ENCODE assay signal across 24 mouse cellular contexts in the genomic region with DNA sequence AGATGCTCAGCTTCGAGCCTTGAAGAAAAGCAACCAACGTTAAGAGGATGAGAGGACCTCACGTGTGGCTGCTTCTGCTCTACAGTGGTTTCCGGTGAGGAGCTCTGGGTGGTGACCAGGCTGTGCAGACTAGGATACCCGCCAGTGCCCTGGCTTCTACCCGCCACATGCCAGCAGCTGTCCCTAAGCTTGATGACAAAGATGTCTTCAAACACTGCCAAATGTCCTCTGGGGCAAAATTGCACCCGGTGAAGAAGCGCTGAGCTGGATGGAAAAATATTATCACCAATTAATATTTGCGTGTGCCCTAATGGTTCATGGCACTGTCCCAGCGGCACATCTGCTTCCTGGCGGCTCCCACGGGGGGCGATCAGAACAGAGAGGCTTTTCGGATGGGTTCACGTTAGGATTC.
DNase-seq lines count a peak whose midpoint lies in the region; ATAC-seq and TF ChIP-seq lines count a peak whose summit lies in the region.
"Had no signal": no experiment of that assay in that cellular context is flagged by ENCODE, and none has a peak within 500 bp of the region (broad histone marks: within the 10 kb centered on the region; RNA-seq: fewer than 3 reads in every experiment).

No protein-coding gene starts in this region.

- H3K4me2 ChIP-seq in intestine, embryonic 14.5 days (ENCODE audit: low read length) = no peak overlapping the region
- H3K4me2 ChIP-seq in intestine, embryonic 16.5 days (ENCODE audit: low read depth, low read length) = no peak overlapping the region
- peak overlapping the region; percentile 81 for H3K4me2 ChIP-seq in myocyte (ENCODE audit: low read depth)
- H3K4me2 ChIP-seq: embryonic facial prominence, embryonic 15.5 days; hindbrain, embryonic 15.5 days; liver, embryonic 12.5 days; lung, embryonic 14.5 days; midbrain, embryonic 12.5 days had no signal

- H3K9me3 ChIP-seq in intestine, embryonic 14.5 days (ENCODE audit: control insufficient read depth, low read length) = peaks cover 4% of the 10 kb centered on the region; the same call in 1 of the 2 replicates
- H3K9me3 ChIP-seq in intestine, embryonic 16.5 days (ENCODE audit: control insufficient read depth, low read length) = peaks cover 5% of the 10 kb centered on the region

- 81% methylated on average over 15 of the region's 15 CpGs for WGBS in intestine, embryonic 14.5 days
- WGBS in intestine, embryonic 16.5 days = 85% methylated on average over 15 of the region's 15 CpGs

- ATAC-seq in intestine, embryonic 14.5 days (replicated peaks; ENCODE audit: low FRiP score, low TSS enrichment, low read depth) = no peak
- no peak for ATAC-seq in intestine, embryonic 16.5 days
- ATAC-seq: forebrain, postnatal 0 days; liver, embryonic 12.5 days had no signal

- H3K36me3 ChIP-seq in intestine, embryonic 14.5 days (ENCODE audit: control insufficient read depth, insufficient read depth, low read length) = no peaks in the 10 kb centered on the region
- no peaks in the 10 kb centered on the region for H3K36me3 ChIP-seq in intestine, embryonic 16.5 days (ENCODE audit: control insufficient read depth, insufficient read depth, low read length)
- no peaks in the 10 kb centered on the region for H3K36me3 ChIP-seq in myocyte (ENCODE audit: control insufficient read depth, insufficient read depth)
- H3K36me3 ChIP-seq: embryonic facial prominence, embryonic 15.5 days; heart, embryonic 12.5 days; hindbrain, embryonic 15.5 days; liver, embryonic 12.5 days; midbrain, embryonic 12.5 days; neural tube, embryonic 15.5 days had no signal

- H3K9ac ChIP-seq in intestine, embryonic 14.5 days (ENCODE audit: low read length) = no peak overlapping the region
- H3K9ac ChIP-seq in intestine, embryonic 16.5 days (ENCODE audit: low read depth, low read length) = no peak overlapping the region
- H3K9ac ChIP-seq: embryonic facial prominence, embryonic 15.5 days; forebrain, postnatal 0 days; heart, embryonic 12.5 days; hindbrain, embryonic 15.5 days; liver, embryonic 12.5 days; lung, embryonic 14.5 days; midbrain, embryonic 12.5 days; neural tube, embryonic 15.5 days had no signal

- peak; percentile 69 to 73 for DNase-seq in cerebellum, postnatal 10 days
- no peak for DNase-seq in cerebellum, postnatal 25 days
- DNase-seq in intestine, embryonic 14.5 days (ENCODE audit: low spot score) = peak; percentile 25
- peak; percentile 12 for DNase-seq in thymus, postnatal 4 days
- no peak for DNase-seq in thymus, adult 18-20 months
- DNase-seq in ovary, postnatal 10 days (ENCODE audit: low spot score) = no peak
- DNase-seq: adrenal gland, postnatal 10 days; cerebellum, adult 9-11 months; forebrain, postnatal 0 days; heart, postnatal 14 days; kidney, adult 18-20 months; kidney, postnatal 10 days; lung, embryonic 14.5 days; right cerebral cortex, postnatal 14 days; spleen, adult 18-20 months had no signal

- no peak overlapping the region for H3K4me3 ChIP-seq in intestine, embryonic 14.5 days (ENCODE audit: low read depth, low read length)
- H3K4me3 ChIP-seq in intestine, embryonic 16.5 days (ENCODE audit: low read length) = no peak overlapping the region
- no peak overlapping the region for H3K4me3 ChIP-seq in myocyte
- H3K4me3 ChIP-seq: embryonic facial prominence, embryonic 15.5 days; heart, embryonic 12.5 days; hindbrain, embryonic 15.5 days; liver, embryonic 12.5 days; midbrain, embryonic 12.5 days; neural tube, embryonic 15.5 days had no signal

- no peaks in the 10 kb centered on the region for H3K79me2 ChIP-seq in myocyte (ENCODE audit: control insufficient read depth, insufficient read depth)

- H3K27me3 ChIP-seq in intestine, embryonic 14.5 days (replicated peaks; ENCODE audit: control insufficient read depth, insufficient read depth, low read length) = no peaks in the 10 kb centered on the region
- no peaks in the 10 kb centered on the region for H3K27me3 ChIP-seq in intestine, embryonic 16.5 days (replicated peaks; ENCODE audit: control insufficient read depth, insufficient read depth, low read length)
- H3K27me3 ChIP-seq in myocyte (ENCODE audit: control insufficient read depth, insufficient read depth, insufficient read length) = no peaks in the 10 kb centered on the region
- H3K27me3 ChIP-seq: embryonic facial prominence, embryonic 15.5 days; hindbrain, embryonic 15.5 days; liver, embryonic 12.5 days; midbrain, embryonic 12.5 days; neural tube, embryonic 15.5 days; Patski had no signal

- TF ChIP-seq POLR2A in myocyte (IDR thresholded peaks at IDR 0.05; ENCODE audit: insufficient read length, low read depth) = no peak

- no peak overlapping the region for H3ac ChIP-seq in myocyte (ENCODE audit: control insufficient read depth, insufficient read length)

- no peak overlapping the region for H3K27ac ChIP-seq in intestine, embryonic 14.5 days (ENCODE audit: low read depth)
- H3K27ac ChIP-seq in intestine, embryonic 16.5 days (ENCODE audit: low read length) = no peak overlapping the region
- H3K27ac ChIP-seq: embryonic facial prominence, embryonic 15.5 days; hindbrain, embryonic 15.5 days; liver, embryonic 12.5 days; midbrain, embryonic 12.5 days; neural tube, embryonic 15.5 days had no signal

- no peaks in the 10 kb centered on the region; the same call in 1 of the 2 replicates for H3K4me1 ChIP-seq in intestine, embryonic 14.5 days (replicated peaks; ENCODE audit: control insufficient read depth, insufficient read depth, low read length)
- H3K4me1 ChIP-seq in intestine, embryonic 16.5 days (ENCODE audit: control insufficient read depth, insufficient read depth, low read length) = no peaks in the 10 kb centered on the region

TF ChIP-seq in myocyte, 11 proteins besides CTCF, POLR2A, EP300 and RAD21:
- TF ChIP-seq MAX (IDR thresholded peaks at IDR 0.05; ENCODE audit: low read depth) = no peak
- peak in 2 of 3 experiments; percentile 13 to 43 for TF ChIP-seq MYOD1 (IDR thresholded peaks at IDR 0.05; ENCODE audit: control insufficient read depth in 1 of 3, insufficient read length in 2 of 3, low read depth in 2 of 3)
- TF ChIP-seq SRF (IDR thresholded peaks at IDR 0.05; ENCODE audit: control insufficient read depth, insufficient read length, low read depth) = no peak
- peak in 1 of 3 experiments; percentile 55 for TF ChIP-seq MYOG (IDR thresholded peaks at IDR 0.05; ENCODE audit: control insufficient read depth in 1 of 3, insufficient read depth in 1 of 3, insufficient read length in 2 of 3, low read depth in 2 of 3)
- no peak for TF ChIP-seq POLR2AphosphoS2 (IDR thresholded peaks at IDR 0.05; ENCODE audit: insufficient read length, low read depth)

Comparison
In these comparisons a context has a peak if more than half of its experiments do, and no peak if none do; other contexts are left out.
1. DNase-seq: peak in cerebellum, postnatal 10 days (2 of 2), intestine, embryonic 14.5 days (single experiment) and thymus, postnatal 4 days (single experiment); none in cerebellum, postnatal 25 days (0 of 2), thymus, adult 18-20 months (0 of 2) and ovary, postnatal 10 days (single experiment).